Mouse (Mus musculus) thymus, adult 2 months (tissue): ENCODE results near the gene Dcxr.

Experiments
- CTCF ChIP-seq: fragments of 200-500 bp; IDR thresholded peaks from 2 replicates; pipeline ENCODE4 v1.5.1; 2012; ENCODE audit warnings: mild to moderate bottlenecking, control low read depth, low read length, moderate library complexity, borderline replicate concordance; ENCODE audit not compliant: control insufficient read depth, poor library complexity, insufficient read depth; ENCODE audit errors: extremely low read depth
- POLR2A ChIP-seq: fragments of 200-500 bp; IDR thresholded peaks from 2 replicates; pipeline ENCODE4 v1.6.1; 2012; ENCODE audit warnings: mild to moderate bottlenecking, low read length, control low read depth, moderate library complexity; ENCODE audit not compliant: control insufficient read depth, poor library complexity, insufficient read depth; ENCODE audit errors: extremely low read depth

DNA sequence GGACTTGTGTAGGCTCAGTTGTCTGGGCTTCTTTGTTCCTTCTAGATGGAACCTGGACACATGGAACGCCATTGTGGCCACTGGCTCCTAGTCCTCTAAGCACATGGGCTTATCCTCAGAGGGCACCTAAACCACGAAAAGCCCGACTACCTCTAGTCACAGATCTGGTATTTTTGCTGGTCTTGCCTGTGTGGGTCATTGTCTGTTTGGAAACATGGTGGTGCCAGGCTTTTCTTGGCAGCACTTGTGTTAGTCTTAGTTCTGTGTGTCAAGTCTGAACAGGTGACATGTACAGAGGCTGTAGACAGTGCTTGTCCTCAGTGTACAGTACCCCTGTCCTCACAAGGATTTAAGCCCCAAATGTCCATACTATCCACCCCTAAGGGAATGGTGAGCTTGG is 43.5 kb downstream of the Dcxr start:
- no peak for TF ChIP-seq CTCF
- TF ChIP-seq POLR2A = no peak
